8 mouse cellular contexts compared by ENCODE assay signal in genomic region chr1:156420671-156421297, GRCm38 (mm10). TPM values are rescaled to one million over a fixed set of nuclear protein-coding genes. Genes with fewer than 3 reads are reported as not detected.
DNase-seq lines count a peak whose midpoint lies in the region; ATAC-seq lines count a peak whose summit lies in the region.

TSS of gene Axdnd1 (minus strand) at chr1:156421159.

- H3K36me3 ChIP-seq in embryonic facial prominence, embryonic 14.5 days (ENCODE audit: control insufficient read depth, insufficient read depth, low read length) = no peaks in the 10 kb centered on the region
- H3K36me3 ChIP-seq in kidney, embryonic 14.5 days (ENCODE audit: control insufficient read depth, insufficient read depth, low read length) = no peaks in the 10 kb centered on the region; the same call in 1 of the 2 replicates
- H3K36me3 ChIP-seq in limb, embryonic 15.5 days = no peaks in the 10 kb centered on the region

- no peaks in the 10 kb centered on the region for H3K27me3 ChIP-seq in embryonic facial prominence, embryonic 14.5 days (replicated peaks; ENCODE audit: control insufficient read depth, insufficient read depth, low read length)
- no peaks in the 10 kb centered on the region for H3K27me3 ChIP-seq in kidney, embryonic 14.5 days (ENCODE audit: control insufficient read depth, insufficient read depth, low read length)
- H3K27me3 ChIP-seq in limb, embryonic 15.5 days = no peaks in the 10 kb centered on the region

- H3K4me1 ChIP-seq in embryonic facial prominence, embryonic 14.5 days (ENCODE audit: control insufficient read depth, insufficient read depth, low read length) = no peaks in the 10 kb centered on the region; the same call in 1 of the 2 replicates
- H3K4me1 ChIP-seq in kidney, embryonic 14.5 days (ENCODE audit: control insufficient read depth, insufficient read depth, low read length) = no peaks in the 10 kb centered on the region
- H3K4me1 ChIP-seq in limb, embryonic 15.5 days = no peaks in the 10 kb centered on the region

- H3K9me3 ChIP-seq in embryonic facial prominence, embryonic 14.5 days (ENCODE audit: control insufficient read depth, low read length) = no peaks in the 10 kb centered on the region
- peaks cover 3% of the 10 kb centered on the region; the same call in 1 of the 2 replicates for H3K9me3 ChIP-seq in kidney, embryonic 14.5 days (ENCODE audit: control insufficient read depth, low read length)
- H3K9me3 ChIP-seq in limb, embryonic 15.5 days = no peaks in the 10 kb centered on the region

- H3K4me3 ChIP-seq in embryonic facial prominence, embryonic 14.5 days (ENCODE audit: low read depth, low read length) = peak within 1 kb of the TSS; percentile 48
- peak within 1 kb of the TSS; percentile 54 for H3K4me3 ChIP-seq in kidney, embryonic 14.5 days (ENCODE audit: low read length)
- peak within 1 kb of the TSS; percentile 65 for H3K4me3 ChIP-seq in limb, embryonic 15.5 days

- H3K4me2 ChIP-seq in embryonic facial prominence, embryonic 14.5 days (ENCODE audit: low read depth, low read length) = peak within 1 kb of the TSS; percentile 57
- H3K4me2 ChIP-seq in kidney, embryonic 14.5 days (replicated peaks; ENCODE audit: low read depth, low read length) = peak within 1 kb of the TSS; percentile 52
- H3K4me2 ChIP-seq in limb, embryonic 15.5 days = peak within 1 kb of the TSS; percentile 60

- peak; percentile 82 for DNase-seq in 3T3-L1 (ENCODE audit: low read depth, low spot score)
- peak; percentile 69 to 78 for DNase-seq in adrenal gland, postnatal 4 days (ENCODE audit: low spot score in 2 of 2)
- peak; percentile 92 for DNase-seq in embryonic facial prominence, embryonic 14.5 days (ENCODE audit: low spot score)
- peak; percentile 87 to 89 for DNase-seq in heart, adult 9 months (ENCODE audit: low spot score in 2 of 2)
- peak; percentile 68 to 80 for DNase-seq in monocyte, adult 2 months (ENCODE audit: low read depth in 1 of 2, low spot score in 2 of 2)
- peak; percentile 89 to 90 for DNase-seq in spleen, postnatal 36 days (ENCODE audit: low spot score in 2 of 2)

- H3K27ac ChIP-seq in embryonic facial prominence, embryonic 14.5 days (replicated peaks; ENCODE audit: low read depth, low read length) = peak within 1 kb of the TSS; percentile 11; the same call in 1 of the 2 replicates
- H3K27ac ChIP-seq in kidney, embryonic 14.5 days (ENCODE audit: low read depth, low read length) = no peak within 1 kb of the TSS; the same call in 1 of the 2 replicates
- 0 out of 2 replicates have a peak within 1 kb of the TSS, but pooled peaks have one; percentile 28 for H3K27ac ChIP-seq in limb, embryonic 15.5 days

- WGBS in embryonic facial prominence, embryonic 14.5 days = under 1% methylated on average over 44 of the region's 44 CpGs
- under 1% methylated on average over 41 of the region's 44 CpGs for WGBS in kidney, embryonic 14.5 days
- WGBS in limb, embryonic 15.5 days = under 1% methylated on average over 43 of the region's 44 CpGs

- H3K9ac ChIP-seq in embryonic facial prominence, embryonic 14.5 days (ENCODE audit: low read depth, low read length) = peak within 1 kb of the TSS; percentile 57
- peak within 1 kb of the TSS; percentile 49; the same call in 1 of the 2 replicates for H3K9ac ChIP-seq in kidney, embryonic 14.5 days (ENCODE audit: low read depth, low read length)
- H3K9ac ChIP-seq in limb, embryonic 15.5 days = peak within 1 kb of the TSS; percentile 26; the same call in 1 of the 2 replicates

- peak; percentile 97 for ATAC-seq in embryonic facial prominence, embryonic 14.5 days (ENCODE audit: low read depth)
- ATAC-seq in kidney, embryonic 14.5 days (ENCODE audit: low FRiP score, low TSS enrichment) = peak; percentile 96
- peak; percentile 84 for ATAC-seq in limb, embryonic 15.5 days (ENCODE audit: insufficient number of reproducible peaks, low FRiP score, low TSS enrichment, low read depth)

RNA-seq across cellular contexts. Expression of gene Axdnd1, which starts in this region (rescaled TPM):
- total RNA-seq in adrenal gland, postnatal 4 days (2021) = 1 to 10 TPM; 1.3 to 2.6 TPM
- polyA plus RNA-seq in embryonic facial prominence, embryonic 14.5 days (2014; fragmentation: Nextera tagmentation; extraction: Ambion mirVana) = 0.31 and 0.45 TPM in 2 replicates
- 0.29 and 1.8 TPM in 2 replicates for polyA plus RNA-seq in kidney, embryonic 14.5 days (2014; fragmentation: Nextera tagmentation; extraction: Ambion mirVana)
- polyA plus RNA-seq in limb, embryonic 15.5 days (2015; fragmentation: Nextera tagmentation; extraction: Ambion mirVana) = 0.07 and 0.13 TPM in 2 replicates

Comparison
In these comparisons a context has a peak if more than half of its experiments do, and no peak if none do; other contexts are left out.
1. Peak in DNase-seq, ATAC-seq, H3K4me3 ChIP-seq, H3K27ac ChIP-seq, H3K9ac ChIP-seq and H3K4me2 ChIP-seq in embryonic facial prominence, embryonic 14.5 days; RNA of the gene not detected or under 1 TPM.
2. Peak in ATAC-seq, H3K4me3 ChIP-seq, H3K27ac ChIP-seq, H3K9ac ChIP-seq and H3K4me2 ChIP-seq in limb, embryonic 15.5 days; RNA of the gene not detected or under 1 TPM.